Mouse (Mus musculus): ENCODE measurements around the gene Slc25a1.

DNA sequence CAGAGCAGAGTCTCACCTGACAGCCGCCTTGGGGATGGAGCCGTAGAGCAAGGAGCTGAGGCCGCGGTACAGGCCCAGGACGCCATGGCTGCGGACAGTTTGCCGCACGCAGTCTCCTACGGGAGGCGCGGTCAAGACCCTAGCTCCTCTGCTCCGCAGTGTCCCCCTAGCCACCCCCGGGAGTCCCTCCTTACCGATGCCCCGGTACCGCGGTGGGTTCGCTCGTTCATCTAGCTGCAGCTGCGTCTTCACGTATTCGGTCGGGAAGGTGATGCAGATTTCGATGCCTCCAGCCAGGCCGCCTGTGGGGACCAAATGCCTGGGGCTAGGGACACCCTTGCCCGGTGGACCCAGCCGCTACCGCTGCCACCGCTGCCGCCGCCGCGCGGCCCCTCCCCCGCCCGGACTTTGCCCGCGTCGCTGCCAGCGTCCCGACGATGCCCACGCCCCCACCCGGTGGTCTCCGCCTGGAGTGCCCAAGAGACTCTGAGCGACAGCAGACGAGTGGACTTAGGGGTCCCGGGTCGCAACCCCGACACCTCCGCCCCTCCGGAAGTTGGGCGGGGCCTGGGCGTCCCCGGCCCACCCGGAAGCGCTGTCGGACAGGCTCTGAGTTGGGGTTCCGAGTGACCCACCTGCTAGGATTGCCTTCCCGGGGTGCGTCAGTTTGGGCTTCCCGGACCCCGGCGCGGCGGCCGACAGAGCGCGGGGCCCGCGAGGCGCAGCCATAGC lies 502 bp downstream of the Slc25a1 start:
- no peak for TF ChIP-seq POLR2A (IDR thresholded peaks at IDR 0.05; ENCODE audit: insufficient read length, low read depth)
- TF ChIP-seq POLR2AphosphoS2 (IDR thresholded peaks at IDR 0.05; ENCODE audit: insufficient read length, low read depth) = no peak
- no peak for TF ChIP-seq MAX (IDR thresholded peaks at IDR 0.05; ENCODE audit: low read depth)
